Mouse (Mus musculus): Measurements from ENCODE around the gene Tiam2. TPM values are rescaled to one million over a fixed set of nuclear protein-coding genes. Genes with fewer than 3 reads are reported as not detected.

The Tiam2 gene
- polyA plus RNA-seq, 1 experiment from 2014 or later: 3.4 TPM

GRCm38 (mm10) chr17:3529523-3529922 lies 203.2 kb downstream of the Tiam2 start:
- no peaks in the 10 kb centered on the region for H3K4me1 ChIP-seq (replicated peaks)
- ATAC-seq: no peak
- H3K27ac ChIP-seq: no peak overlapping the region
- no peaks in the 10 kb centered on the region for H3K27me3 ChIP-seq (replicated peaks)
- H3K9ac ChIP-seq: no peak overlapping the region
- WGBS: 57% methylated on average over 3 of the region's 3 CpGs
- H3K4me2 ChIP-seq (replicated peaks): no peak overlapping the region
- H3K4me3 ChIP-seq (replicated peaks): no peak overlapping the region
- no peaks in the 10 kb centered on the region for H3K36me3 ChIP-seq
- no peaks in the 10 kb centered on the region for H3K9me3 ChIP-seq

GRCm38 (mm10) chr17:3530549-3530948 lies 204.2 kb downstream of the Tiam2 start:
- no peaks in the 10 kb centered on the region for H3K27me3 ChIP-seq (replicated peaks)
- no peak overlapping the region for H3K27ac ChIP-seq
- no peak overlapping the region for H3K4me3 ChIP-seq (replicated peaks)
- H3K4me1 ChIP-seq (replicated peaks): no peaks in the 10 kb centered on the region
- no peak overlapping the region for H3K4me2 ChIP-seq (replicated peaks)
- H3K36me3 ChIP-seq: no peaks in the 10 kb centered on the region
- H3K9me3 ChIP-seq: no peaks in the 10 kb centered on the region
- H3K9ac ChIP-seq: no peak overlapping the region
- 71% methylated on average over 7 of the region's 7 CpGs for WGBS
- no peak for ATAC-seq

- no peak overlapping the region for H3K4me3 ChIP-seq (replicated peaks)
- H3K36me3 ChIP-seq: no peaks in the 10 kb centered on the region
- H3K9me3 ChIP-seq: no peaks in the 10 kb centered on the region
- no peak overlapping the region for H3K4me2 ChIP-seq (replicated peaks)
- no peaks in the 10 kb centered on the region for H3K4me1 ChIP-seq (replicated peaks)
- no peaks in the 10 kb centered on the region for H3K27me3 ChIP-seq (replicated peaks)
- ATAC-seq: no peak
- 69% methylated on average over 1 of the region's 1 CpGs for WGBS
- no peak overlapping the region for H3K27ac ChIP-seq
- no peak overlapping the region for H3K9ac ChIP-seq
These were observed 205.3 kb downstream of the Tiam2 start for GRCm38 (mm10) chr17:3531641-3532040.

GRCm38 (mm10) chr17:3532254-3532653 lies 205.9 kb downstream of the Tiam2 start, which contains the start of gene Cldn20:
Gene Cldn20 (plus strand): TSS chr17:3532554.
- no peak within 1 kb of the TSS for H3K4me2 ChIP-seq (replicated peaks)
- WGBS: 94% methylated on average over 4 of the region's 4 CpGs
- no peaks in the 10 kb centered on the region for H3K9me3 ChIP-seq
- H3K27ac ChIP-seq: no peak within 1 kb of the TSS
- no peaks in the 10 kb centered on the region for H3K27me3 ChIP-seq (replicated peaks)
- H3K4me1 ChIP-seq (replicated peaks): no peaks in the 10 kb centered on the region
- no peak within 1 kb of the TSS for H3K9ac ChIP-seq
- no peak for ATAC-seq
- H3K4me3 ChIP-seq (replicated peaks): no peak within 1 kb of the TSS
- no peaks in the 10 kb centered on the region for H3K36me3 ChIP-seq

- Histone ChIP-seq H3K9ac (no peak overlapping the region), H3K27me3 (replicated peaks) (no peaks in the 10 kb centered on the region), H3K4me1 (replicated peaks) (no peaks in the 10 kb centered on the region), H3K36me3 (no peaks in the 10 kb centered on the region), H3K4me2 (replicated peaks) (no peak overlapping the region), H3K9me3 (no peaks in the 10 kb centered on the region), H3K27ac (no peak overlapping the region), H3K4me3 (replicated peaks) (no peak overlapping the region)
- WGBS: 32% methylated on average over 1 of the region's 1 CpGs
- ATAC-seq: no peak
These were observed 207.1 kb downstream of the Tiam2 start for GRCm38 (mm10) chr17:3533425-3533824.

- H3K4me3 ChIP-seq (replicated peaks): no peak overlapping the region
- no peak overlapping the region for H3K27ac ChIP-seq
- no peak overlapping the region for H3K4me2 ChIP-seq (replicated peaks)
- H3K9me3 ChIP-seq: no peaks in the 10 kb centered on the region
- no peak for ATAC-seq
- no peaks in the 10 kb centered on the region for H3K27me3 ChIP-seq (replicated peaks)
- WGBS: 91% methylated on average over 2 of the region's 2 CpGs
- no peaks in the 10 kb centered on the region for H3K4me1 ChIP-seq (replicated peaks)
- no peak overlapping the region for H3K9ac ChIP-seq
- no peaks in the 10 kb centered on the region for H3K36me3 ChIP-seq
These were observed 213.9 kb downstream of the Tiam2 start for GRCm38 (mm10) chr17:3540304-3540703.

GRCm38 (mm10) chr17:3541033-3541432 lies 214.7 kb downstream of the Tiam2 start:
- Histone ChIP-seq H3K27ac (no peak overlapping the region), H3K4me2 (replicated peaks) (no peak overlapping the region), H3K27me3 (replicated peaks) (no peaks in the 10 kb centered on the region), H3K9ac (no peak overlapping the region), H3K4me3 (replicated peaks) (no peak overlapping the region), H3K4me1 (replicated peaks) (no peaks in the 10 kb centered on the region), H3K9me3 (no peaks in the 10 kb centered on the region), H3K36me3 (no peaks in the 10 kb centered on the region)
- no peak for ATAC-seq
- WGBS: 81% methylated on average over 5 of the region's 5 CpGs

GRCm38 (mm10) chr17:3547725-3548124 lies 221.4 kb downstream of the Tiam2 start:
- H3K9me3 ChIP-seq: no peaks in the 10 kb centered on the region
- no peak for ATAC-seq
- no peaks in the 10 kb centered on the region for H3K4me1 ChIP-seq (replicated peaks)
- no peak overlapping the region for H3K9ac ChIP-seq
- 60% methylated on average over 7 of the region's 7 CpGs for WGBS
- H3K4me3 ChIP-seq (replicated peaks): no peak overlapping the region
- no peaks in the 10 kb centered on the region for H3K36me3 ChIP-seq
- H3K27me3 ChIP-seq (replicated peaks): no peaks in the 10 kb centered on the region
- no peak overlapping the region for H3K27ac ChIP-seq
- H3K4me2 ChIP-seq (replicated peaks): no peak overlapping the region

GRCm38 (mm10) chr17:3556251-3556650 lies 229.9 kb downstream of the Tiam2 start:
- Histone ChIP-seq H3K36me3 (no peaks in the 10 kb centered on the region), H3K4me3 (replicated peaks) (no peak overlapping the region), H3K9me3 (no peaks in the 10 kb centered on the region), H3K27me3 (replicated peaks) (no peaks in the 10 kb centered on the region), H3K9ac (no peak overlapping the region), H3K4me1 (replicated peaks) (0 out of 2 replicates have a peak, but pooled peaks cover 3% of the 10 kb centered on the region), H3K27ac (no peak overlapping the region), H3K4me2 (replicated peaks) (peak overlapping the region; percentile 57)
- ATAC-seq: peak; percentile 5
- WGBS: 39% methylated on average over 1 of the region's 1 CpGs

GRCm38 (mm10) chr17:3557331-3558311 lies 231.2 kb downstream of the Tiam2 start, which contains the start of gene Tfb1m:
Gene Tfb1m (minus strand): TSS chr17:3557781.
- under 1% methylated on average over 60 of the region's 60 CpGs for whole genome bisulfite sequencing

GRCm38 (mm10) chr17:3558356-3558870 lies 232.0 kb downstream of the Tiam2 start:
- H3K4me1 ChIP-seq (replicated peaks): 0 out of 2 replicates have a peak, but pooled peaks cover 3% of the 10 kb centered on the region

More at GRCm38 (mm10) chr17:3557331-3558311, 231.2 kb downstream of the Tiam2 start, which contains the start of gene Tfb1m:
- peak within 1 kb of the TSS; percentile 57 for H3K4me2 ChIP-seq (replicated peaks)
- H3K4me1 ChIP-seq (replicated peaks): 0 out of 2 replicates have a peak, but pooled peaks cover 3% of the 10 kb centered on the region
- H3K36me3 ChIP-seq: no peaks in the 10 kb centered on the region
- ATAC-seq: peak; percentile 100
- H3K27me3 ChIP-seq (replicated peaks): no peaks in the 10 kb centered on the region
- H3K27ac ChIP-seq: peak within 1 kb of the TSS; percentile 92
- no peaks in the 10 kb centered on the region for H3K9me3 ChIP-seq
- peak within 1 kb of the TSS; percentile 49 for H3K9ac ChIP-seq
- peak within 1 kb of the TSS; percentile 71 for H3K4me3 ChIP-seq (replicated peaks)

GRCm38 (mm10) chr17:3560534-3560933 lies 234.2 kb downstream of the Tiam2 start:
- ATAC-seq: no peak
- Histone ChIP-seq H3K27ac (no peak overlapping the region), H3K9me3 (no peaks in the 10 kb centered on the region), H3K4me1 (replicated peaks) (0 out of 2 replicates have a peak, but pooled peaks cover 3% of the 10 kb centered on the region), H3K4me2 (replicated peaks) (no peak overlapping the region), H3K27me3 (replicated peaks) (no peaks in the 10 kb centered on the region), H3K36me3 (no peaks in the 10 kb centered on the region), H3K4me3 (replicated peaks) (no peak overlapping the region), H3K9ac (no peak overlapping the region)
- WGBS: 76% methylated on average over 3 of the region's 3 CpGs

More at GRCm38 (mm10) chr17:3558356-3558870, 232.0 kb downstream of the Tiam2 start:
- peak overlapping the region; percentile 51 for H3K4me2 ChIP-seq (replicated peaks)
- H3K9me3 ChIP-seq: no peaks in the 10 kb centered on the region
- no peak overlapping the region for H3K9ac ChIP-seq
- no peaks in the 10 kb centered on the region for H3K36me3 ChIP-seq
- no peaks in the 10 kb centered on the region for H3K27me3 ChIP-seq (replicated peaks)
- H3K4me3 ChIP-seq (replicated peaks): peak overlapping the region; percentile 71
- peak overlapping the region; percentile 45 for H3K27ac ChIP-seq
- WGBS: 80% methylated on average over 9 of the region's 9 CpGs
- ATAC-seq: no peak
